Mouse (Mus musculus) lung, adult 2 months (tissue): ENCODE data around the gene Ttc30a2. TPM values are rescaled to one million over a fixed set of nuclear protein-coding genes. Genes with fewer than 3 reads are reported as not detected.

Experiments used
- DNase-seq: peaks from one replicate; pipeline ENCODE4 v3.0.0; 2022
- H3K4me1 ChIP-seq: fragments of 200-500 bp; 2 replicates; pipeline ENCODE4 v1.6.1; 2011; ENCODE audit warnings: low read length; ENCODE audit not compliant: control insufficient read depth, insufficient read depth
- H3K4me3 ChIP-seq: fragments of 200-500 bp; replicated peaks from 2 replicates; pipeline ENCODE3; 2011; ENCODE audit warnings: low read depth, mild to moderate bottlenecking, control low read depth, low read length; ENCODE audit errors: extremely low read depth
- CTCF ChIP-seq: fragments of 200-500 bp; IDR thresholded peaks from 2 replicates; pipeline ENCODE4 v1.5.1; 2011; ENCODE audit warnings: mild to moderate bottlenecking, low read length, control low read depth; ENCODE audit not compliant: insufficient read depth
- POLR2A ChIP-seq: fragments of 200-500 bp; IDR thresholded peaks from 2 replicates; pipeline ENCODE4 v1.6.1; 2011; ENCODE audit warnings: low read depth, mild to moderate bottlenecking, control low read depth, low read length, borderline replicate concordance; ENCODE audit errors: extremely low read depth
- WGBS: fragments of 180-500 bp; shearing (Covaris S2); methylation state at CpG from one replicate; pipeline ENCODE4 v1.1.7; 2018; 5-methylcytosine and 5-hydroxymethylcytosine counted together
- polyA plus RNA-seq: library from polyadenylated mRNA; depleted of rRNA; stranded (reverse); fragments of >200 nt; gene quantifications from 2 replicates; pipeline ENCODE4 v1.2.3, GENCODE M21; 2012; rRNA removed

The Ttc30a2 gene
- polyA plus RNA-seq, 1 experiment, result 0.60 TPM

- DNase-seq, result no peak
- TF ChIP-seq CTCF (no peak), POLR2A (no peak)
- WGBS, result 36% methylated on average over 7 of the region's 7 CpGs
- H3K4me3 ChIP-seq, result no peak overlapping the region
- peaks cover 5% of the 10 kb centered on the region for H3K4me1 ChIP-seq
These were observed 44.4 kb downstream of the Ttc30a2 start for GRCm38 (mm10) chr2:75933541-75933940.

GRCm38 (mm10) chr2:75930941-75931340 is 47.0 kb downstream of the Ttc30a2 start:
- WGBS, result 85% methylated on average over 2 of the region's 2 CpGs
- H3K4me1 ChIP-seq, result no peaks in the 10 kb centered on the region
- TF ChIP-seq CTCF, result no peak
- TF ChIP-seq POLR2A, result no peak
- DNase-seq, result no peak
- H3K4me3 ChIP-seq, result no peak overlapping the region

- DNase-seq, result no peak
- H3K4me3 ChIP-seq, result no peak overlapping the region
- 79% methylated on average over 6 of the region's 6 CpGs for WGBS
These were observed 48.1 kb downstream of the Ttc30a2 start for GRCm38 (mm10) chr2:75929786-75930444.

GRCm38 (mm10) chr2:75929141-75929540 is 48.8 kb downstream of the Ttc30a2 start:
- TF ChIP-seq POLR2A, result no peak
- TF ChIP-seq CTCF, result no peak
- Histone ChIP-seq H3K4me1 (no peaks in the 10 kb centered on the region), H3K4me3 (no peak overlapping the region)
- DNase-seq, result no peak
- 76% methylated on average over 2 of the region's 2 CpGs for WGBS

More at GRCm38 (mm10) chr2:75929786-75930444, 48.1 kb downstream of the Ttc30a2 start:
- H3K4me1 ChIP-seq, result no peaks in the 10 kb centered on the region
- TF ChIP-seq CTCF (no peak), POLR2A (no peak)

- DNase-seq, result no peak
- Histone ChIP-seq H3K4me1 (no peaks in the 10 kb centered on the region), H3K4me3 (no peak overlapping the region)
- WGBS, result 95% methylated on average over 3 of the region's 3 CpGs
- TF ChIP-seq POLR2A (no peak), CTCF (no peak)
These were observed 50.0 kb downstream of the Ttc30a2 start for GRCm38 (mm10) chr2:75928011-75928410.

- DNase-seq, result no peak
- Histone ChIP-seq H3K4me3 (no peak overlapping the region), H3K4me1 (no peaks in the 10 kb centered on the region)
- whole genome bisulfite sequencing, result 80% methylated on average over 5 of the region's 5 CpGs
- TF ChIP-seq POLR2A, result no peak
- TF ChIP-seq CTCF, result no peak
These were observed 51.9 kb downstream of the Ttc30a2 start for GRCm38 (mm10) chr2:75926061-75926460.

Other genes with a start within 250 kb of the Ttc30a2 start
- 5.7 and 10.3 TPM in 2 replicates for gene Agps, start 146.0 kb downstream of the Ttc30a2 start, polyA plus RNA-seq
- gene Ttc30b, start 39.6 kb downstream of the Ttc30a2 start, polyA plus RNA-seq, result 15.7 and 17.5 TPM in 2 replicates
- 2.3 and 3.0 TPM in 2 replicates for gene Ttc30a1, start 3.8 kb upstream of the Ttc30a2 start, polyA plus RNA-seq